Mouse (Mus musculus): ENCODE results near the gene Stk16. TPM values are rescaled to one million over a fixed set of nuclear protein-coding genes. Genes with fewer than 3 reads are reported as not detected.

Stk16 gene
- polyA plus RNA-seq, 1 experiment from 2014 or later = 122 TPM

DNA sequence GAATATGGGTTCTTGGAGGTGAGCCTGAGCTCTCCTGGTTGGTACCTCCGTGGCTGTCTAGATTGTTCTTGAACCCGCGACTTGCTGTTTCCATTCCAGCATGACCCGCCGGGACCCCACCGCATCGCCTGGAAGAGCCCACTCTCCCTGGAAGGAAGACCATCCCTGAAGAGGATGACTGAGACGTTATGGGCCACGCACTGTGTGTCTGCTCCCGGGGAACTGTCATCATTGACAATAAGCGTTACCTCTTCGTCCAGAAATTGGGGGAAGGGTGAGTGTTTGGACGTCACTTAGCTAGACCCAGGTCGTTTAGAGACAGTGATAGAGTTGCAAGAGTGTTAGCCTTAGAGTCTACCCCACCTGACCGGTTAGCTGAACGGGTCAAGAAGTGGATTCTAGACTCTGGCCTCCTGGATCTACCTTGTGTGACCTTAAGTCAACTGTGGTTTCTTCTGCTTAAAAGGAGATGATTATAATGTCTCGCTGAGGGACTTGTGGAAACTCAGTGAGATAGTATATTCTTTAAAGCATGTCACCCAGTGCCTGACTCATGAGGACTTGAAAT is 587 bp downstream of the Stk16 start:
- Histone ChIP-seq H3K4me2 (ENCODE audit: low read depth, low read length) (peak overlapping the region; percentile 73), H3K9me3 (ENCODE audit: control insufficient read depth, low read length) (no peaks in the 10 kb centered on the region), H3K27me3 (ENCODE audit: control insufficient read depth, insufficient read depth, low read depth, low read length) (no peaks in the 10 kb centered on the region), H3K4me1 (replicated peaks; ENCODE audit: control insufficient read depth, insufficient read depth, low read length) (peaks cover 26% of the 10 kb centered on the region), H3K9ac (ENCODE audit: low read length) (peak overlapping the region; percentile 94), H3K4me3 (ENCODE audit: low read length) (peak overlapping the region; percentile 80), H3K36me3 (ENCODE audit: control insufficient read depth, insufficient read depth, low read length) (peaks cover 13% of the 10 kb centered on the region), H3K27ac (ENCODE audit: low read length) (0 out of 2 replicates have a peak overlapping the region, but pooled peaks have one; percentile 25)
- peak; percentile 2; the same call in 1 of the 2 replicates for ATAC-seq (ENCODE audit: low read depth)
- 9% methylated on average over 17 of the region's 17 CpGs for WGBS

DNA sequence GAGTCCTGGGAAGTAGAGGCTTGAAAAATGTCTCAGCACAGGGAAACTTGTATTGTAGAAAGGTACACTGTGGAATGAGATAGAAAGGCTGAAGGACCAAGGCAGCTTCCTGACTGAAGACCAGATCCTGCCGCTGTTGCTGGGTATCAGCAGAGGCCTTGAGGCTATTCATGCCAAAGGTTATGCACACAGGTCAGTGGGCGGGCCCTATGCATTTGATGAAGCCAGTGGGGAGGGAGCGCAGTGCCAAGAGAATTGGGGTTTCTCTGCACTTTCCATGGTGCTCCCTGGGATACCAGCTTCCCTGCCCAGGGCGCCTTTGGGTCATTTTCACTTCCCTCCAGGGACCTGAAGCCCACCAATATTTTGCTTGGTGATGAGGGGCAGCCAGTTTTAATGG is 1.9 kb downstream of the Stk16 start:
- no peak overlapping the region for H3K4me3 ChIP-seq (ENCODE audit: low read length)
- H3K27ac ChIP-seq (ENCODE audit: low read length) = no peak overlapping the region
- no peak overlapping the region for H3K4me2 ChIP-seq (ENCODE audit: low read depth, low read length)
- no peaks in the 10 kb centered on the region for H3K9me3 ChIP-seq (ENCODE audit: control insufficient read depth, low read length)
- H3K27me3 ChIP-seq (ENCODE audit: control insufficient read depth, insufficient read depth, low read depth, low read length) = peaks cover 3% of the 10 kb centered on the region; the same call in 1 of the 2 replicates
- H3K4me1 ChIP-seq (replicated peaks; ENCODE audit: control insufficient read depth, insufficient read depth, low read length) = peaks cover 26% of the 10 kb centered on the region
- H3K36me3 ChIP-seq (ENCODE audit: control insufficient read depth, insufficient read depth, low read length) = peaks cover 13% of the 10 kb centered on the region
- WGBS = 70% methylated on average over 4 of the region's 4 CpGs
- no peak for ATAC-seq (ENCODE audit: low read depth)
- no peak overlapping the region for H3K9ac ChIP-seq (ENCODE audit: low read length)

DNA sequence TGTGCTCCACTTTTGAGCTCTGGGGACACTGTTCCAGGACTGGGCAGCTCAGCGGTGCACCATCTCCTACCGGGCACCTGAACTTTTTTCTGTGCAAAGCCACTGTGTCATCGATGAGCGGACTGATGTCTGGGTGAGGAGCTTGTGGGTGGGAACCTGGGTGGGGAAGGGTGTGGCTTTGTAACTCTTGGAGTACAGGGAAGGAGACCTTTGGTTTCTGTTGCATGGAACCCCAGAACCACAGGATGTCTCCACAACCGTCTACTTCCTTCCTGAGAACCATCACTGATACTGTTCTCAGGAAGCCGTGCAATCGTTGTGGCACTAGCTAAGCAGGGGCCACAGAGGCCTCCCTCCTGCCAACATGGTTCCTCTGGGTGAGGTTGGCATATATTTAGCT is 2.5 kb downstream of the Stk16 start:
- 79% methylated on average over 7 of the region's 7 CpGs for WGBS
- Histone ChIP-seq H3K4me1 (replicated peaks; ENCODE audit: control insufficient read depth, insufficient read depth, low read length) (peaks cover 26% of the 10 kb centered on the region), H3K9me3 (ENCODE audit: control insufficient read depth, low read length) (no peaks in the 10 kb centered on the region), H3K9ac (ENCODE audit: low read length) (no peak overlapping the region), H3K4me3 (ENCODE audit: low read length) (no peak overlapping the region), H3K4me2 (ENCODE audit: low read depth, low read length) (no peak overlapping the region), H3K27ac (ENCODE audit: low read length) (no peak overlapping the region), H3K36me3 (ENCODE audit: control insufficient read depth, insufficient read depth, low read length) (peaks cover 13% of the 10 kb centered on the region), H3K27me3 (ENCODE audit: control insufficient read depth, insufficient read depth, low read depth, low read length) (peaks cover 6% of the 10 kb centered on the region)
- ATAC-seq (ENCODE audit: low read depth) = no peak

DNA sequence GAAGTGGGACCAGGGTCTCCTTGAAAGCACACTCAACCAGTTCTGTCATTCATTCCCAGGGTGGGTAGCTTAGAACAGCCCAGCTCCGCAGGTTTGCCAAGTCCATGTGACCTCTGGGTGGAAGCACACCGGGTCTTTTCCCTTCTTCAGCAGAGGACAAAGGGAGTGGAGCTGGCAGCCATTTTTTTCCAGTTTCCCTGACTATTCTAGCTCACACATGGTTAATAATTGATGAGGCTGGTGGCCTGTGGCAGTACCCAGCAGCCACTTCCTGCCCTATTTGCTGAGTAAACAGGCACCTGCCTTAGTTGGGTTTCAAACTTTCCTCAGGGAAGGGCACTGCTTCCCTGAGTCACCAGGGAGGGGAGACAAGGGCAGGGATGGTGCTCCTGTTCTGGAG is 3.8 kb downstream of the Stk16 start:
- Histone ChIP-seq H3K27ac (ENCODE audit: low read length) (peak overlapping the region; percentile 70), H3K9ac (ENCODE audit: low read length) (no peak overlapping the region), H3K27me3 (ENCODE audit: control insufficient read depth, insufficient read depth, low read depth, low read length) (peaks cover 17% of the 10 kb centered on the region), H3K4me2 (ENCODE audit: low read depth, low read length) (no peak overlapping the region), H3K9me3 (ENCODE audit: control insufficient read depth, low read length) (no peaks in the 10 kb centered on the region), H3K4me1 (replicated peaks; ENCODE audit: control insufficient read depth, insufficient read depth, low read length) (peaks cover 25% of the 10 kb centered on the region), H3K36me3 (ENCODE audit: control insufficient read depth, insufficient read depth, low read length) (peaks cover 13% of the 10 kb centered on the region), H3K4me3 (ENCODE audit: low read length) (no peak overlapping the region)
- no peak for ATAC-seq (ENCODE audit: low read depth)
- 57% methylated on average over 2 of the region's 2 CpGs for WGBS

DNA sequence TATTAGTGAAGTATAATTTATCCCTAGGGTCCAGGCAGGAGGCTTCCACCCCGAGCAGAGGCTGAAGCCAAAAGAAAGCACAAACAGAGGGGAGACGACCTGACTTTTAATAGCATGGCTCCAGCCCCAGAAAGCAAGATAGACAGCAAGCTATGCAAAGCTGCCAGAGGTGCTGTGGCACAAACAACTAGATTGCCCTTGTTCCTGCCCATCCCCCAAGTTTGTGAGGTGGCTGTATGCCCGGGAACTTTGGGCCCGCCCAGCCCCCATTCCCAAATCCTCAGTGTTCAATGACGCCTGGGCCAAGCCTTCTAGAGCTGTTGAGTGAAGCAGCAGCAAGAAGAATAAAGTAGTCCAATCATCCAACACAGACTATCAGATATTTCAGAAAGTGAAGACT is 4.2 kb downstream of the Stk16 start:
- no peak overlapping the region for H3K4me3 ChIP-seq (ENCODE audit: low read length)
- no peak overlapping the region for H3K4me2 ChIP-seq (ENCODE audit: low read depth, low read length)
- WGBS = 51% methylated on average over 5 of the region's 5 CpGs
- no peaks in the 10 kb centered on the region for H3K9me3 ChIP-seq (ENCODE audit: control insufficient read depth, low read length)
- no peak overlapping the region for H3K9ac ChIP-seq (ENCODE audit: low read length)
- H3K4me1 ChIP-seq (replicated peaks; ENCODE audit: control insufficient read depth, insufficient read depth, low read length) = peaks cover 25% of the 10 kb centered on the region
- ATAC-seq (ENCODE audit: low read depth) = no peak
- H3K36me3 ChIP-seq (ENCODE audit: control insufficient read depth, insufficient read depth, low read length) = peaks cover 13% of the 10 kb centered on the region
- H3K27me3 ChIP-seq (ENCODE audit: control insufficient read depth, insufficient read depth, low read depth, low read length) = peaks cover 22% of the 10 kb centered on the region
- H3K27ac ChIP-seq (ENCODE audit: low read length) = peak overlapping the region; percentile 70; the same call in 1 of the 2 replicates

DNA sequence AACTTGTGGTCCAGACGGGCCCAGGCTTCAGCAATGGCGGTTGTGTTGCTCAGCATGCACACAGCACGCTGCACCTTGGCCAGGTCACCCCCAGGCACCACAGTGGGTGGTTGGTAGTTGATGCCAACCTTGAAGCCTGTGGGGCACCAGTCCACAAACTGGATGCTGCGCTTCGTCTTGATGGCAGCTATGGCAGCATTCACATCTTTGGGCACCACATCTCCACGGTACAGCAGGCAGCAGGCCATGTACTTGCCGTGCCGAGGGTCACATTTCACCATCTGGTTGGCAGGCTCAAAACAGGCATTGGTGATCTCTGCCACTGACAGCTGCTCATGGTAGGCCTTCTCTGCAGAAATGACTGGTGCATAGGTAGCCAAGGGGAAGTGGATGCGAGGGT is 5.1 kb downstream of the Stk16 start:
- no peak overlapping the region for H3K9ac ChIP-seq (ENCODE audit: low read length)
- H3K36me3 ChIP-seq (ENCODE audit: control insufficient read depth, insufficient read depth, low read length) = peaks cover 13% of the 10 kb centered on the region
- peaks cover 21% of the 10 kb centered on the region for H3K4me1 ChIP-seq (replicated peaks; ENCODE audit: control insufficient read depth, insufficient read depth, low read length)
- no peak overlapping the region for H3K4me3 ChIP-seq (ENCODE audit: low read length)
- 91% methylated on average over 9 of the region's 9 CpGs for WGBS
- H3K27me3 ChIP-seq (ENCODE audit: control insufficient read depth, insufficient read depth, low read depth, low read length) = peaks cover 29% of the 10 kb centered on the region
- H3K4me2 ChIP-seq (ENCODE audit: low read depth, low read length) = no peak overlapping the region
- no peaks in the 10 kb centered on the region for H3K9me3 ChIP-seq (ENCODE audit: control insufficient read depth, low read length)
- ATAC-seq (ENCODE audit: low read depth) = no peak
- H3K27ac ChIP-seq (ENCODE audit: low read length) = no peak overlapping the region

DNA sequence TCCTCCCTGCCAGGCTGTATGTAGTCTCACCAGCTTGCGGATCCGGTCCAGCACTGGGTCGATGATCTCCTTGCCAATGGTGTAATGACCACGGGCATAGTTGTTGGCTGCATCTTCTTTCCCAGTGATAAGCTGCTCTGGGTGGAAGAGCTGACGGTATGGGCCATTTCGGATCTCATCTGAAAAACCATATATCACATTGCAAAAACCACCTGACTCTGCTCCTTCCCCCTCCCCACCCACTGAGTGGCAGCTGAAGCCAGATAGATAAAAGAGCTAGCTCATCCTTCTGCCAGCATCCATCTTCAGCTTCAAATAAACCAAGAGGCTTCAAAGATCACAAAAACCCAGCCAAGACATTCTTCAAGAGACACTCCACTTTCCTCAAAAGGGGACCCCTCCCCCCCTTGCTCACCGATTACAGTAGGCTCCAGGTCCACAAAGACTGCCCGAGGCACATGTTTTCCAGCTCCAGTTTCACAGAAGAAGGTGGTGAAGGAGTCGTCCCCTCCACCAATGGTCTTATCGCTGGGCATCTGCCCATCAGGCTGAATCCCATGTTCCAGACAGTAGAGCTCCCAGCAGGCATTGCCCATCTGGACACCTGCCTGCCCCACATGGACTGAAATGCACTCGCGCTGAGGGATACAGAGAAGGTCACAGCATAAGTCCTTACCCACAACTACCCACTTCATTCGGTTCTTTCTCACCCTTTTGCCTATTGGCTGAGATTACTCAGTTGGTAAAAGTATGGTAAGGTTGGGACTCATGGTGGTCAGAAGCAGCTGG is 6.4 kb downstream of the Stk16 start:
- peaks cover 29% of the 10 kb centered on the region for H3K27me3 ChIP-seq (ENCODE audit: control insufficient read depth, insufficient read depth, low read depth, low read length)
- H3K4me3 ChIP-seq (ENCODE audit: low read length) = no peak overlapping the region
- peaks cover 13% of the 10 kb centered on the region for H3K36me3 ChIP-seq (ENCODE audit: control insufficient read depth, insufficient read depth, low read length)
- no peak for ATAC-seq (ENCODE audit: low read depth)
- no peak overlapping the region for H3K27ac ChIP-seq (ENCODE audit: low read length)
- H3K4me2 ChIP-seq (ENCODE audit: low read depth, low read length) = no peak overlapping the region
- WGBS = 69% methylated on average over 13 of the region's 13 CpGs
- H3K9me3 ChIP-seq (ENCODE audit: control insufficient read depth, low read length) = no peaks in the 10 kb centered on the region
- peaks cover 13% of the 10 kb centered on the region for H3K4me1 ChIP-seq (replicated peaks; ENCODE audit: control insufficient read depth, insufficient read depth, low read length)
- no peak overlapping the region for H3K9ac ChIP-seq (ENCODE audit: low read length)

DNA sequence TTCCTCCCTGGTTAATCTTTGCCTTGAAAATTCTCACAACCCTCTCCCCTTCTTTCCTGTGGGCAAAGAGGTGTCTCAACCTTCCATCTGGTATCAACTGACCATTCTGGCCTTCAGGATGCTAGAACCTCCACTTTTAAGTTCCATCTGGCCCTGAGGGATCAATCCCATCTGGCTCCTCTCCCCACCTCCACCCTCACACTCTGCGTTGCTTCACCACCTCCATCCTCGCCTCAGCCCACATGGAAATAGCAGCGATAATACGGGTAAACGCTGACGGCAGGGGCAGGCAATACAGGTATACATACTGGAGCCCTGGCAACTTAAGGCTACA is 7.2 kb downstream of the Stk16 start:
- WGBS = 3% methylated on average over 6 of the region's 6 CpGs
- H3K4me1 ChIP-seq (replicated peaks; ENCODE audit: control insufficient read depth, insufficient read depth, low read length) = peaks cover 12% of the 10 kb centered on the region
- no peak overlapping the region; the same call in 1 of the 2 replicates for H3K27ac ChIP-seq (ENCODE audit: low read length)
- no peaks in the 10 kb centered on the region for H3K9me3 ChIP-seq (ENCODE audit: control insufficient read depth, low read length)
- no peak for ATAC-seq (ENCODE audit: low read depth)
- peak overlapping the region; percentile 97 for H3K4me2 ChIP-seq (ENCODE audit: low read depth, low read length)
- H3K4me3 ChIP-seq (ENCODE audit: low read length) = peak overlapping the region; percentile 54
- H3K36me3 ChIP-seq (ENCODE audit: control insufficient read depth, insufficient read depth, low read length) = peaks cover 10% of the 10 kb centered on the region
- H3K9ac ChIP-seq (ENCODE audit: low read length) = peak overlapping the region; percentile 63; the same call in 1 of the 2 replicates
- peaks cover 29% of the 10 kb centered on the region for H3K27me3 ChIP-seq (ENCODE audit: control insufficient read depth, insufficient read depth, low read depth, low read length)

DNA sequence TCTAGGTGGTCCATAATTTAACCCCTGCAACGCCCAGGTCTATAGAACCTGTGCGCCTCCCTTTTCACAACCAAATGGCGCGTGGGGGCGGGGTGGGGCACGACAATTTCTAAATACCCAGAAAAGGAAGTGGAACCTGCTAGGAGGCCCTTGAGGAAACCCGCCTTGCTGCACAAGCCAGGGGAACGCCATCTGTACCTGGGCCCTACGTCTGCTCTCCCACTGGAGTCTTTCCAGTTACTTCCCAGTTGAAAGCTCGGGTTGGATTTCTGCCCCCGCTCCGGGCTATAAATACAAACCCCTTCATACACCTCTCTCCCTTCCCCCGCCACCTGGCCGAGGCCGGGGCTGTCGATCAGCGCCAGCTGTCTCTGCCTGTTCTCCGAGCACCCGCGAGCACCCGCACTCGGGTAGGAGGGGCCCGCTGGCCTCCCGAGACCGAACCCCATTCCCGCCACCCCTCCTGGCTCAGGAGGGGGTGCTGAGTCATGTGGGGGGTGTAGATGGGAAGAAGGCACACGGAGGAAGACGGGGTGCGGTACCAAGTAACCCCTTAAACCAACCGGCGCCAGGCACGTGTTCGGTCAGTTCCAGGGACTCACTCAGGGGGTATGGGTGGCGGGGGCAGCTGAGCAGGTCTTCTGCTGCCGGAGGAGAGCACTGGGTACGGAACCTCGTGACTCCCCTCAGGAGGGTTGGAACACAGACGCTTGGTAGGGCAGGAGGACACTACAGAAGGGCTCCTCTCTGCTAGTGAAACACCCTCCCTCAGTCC is 7.8 kb downstream of the Stk16 start:
- H3K4me3 ChIP-seq (ENCODE audit: low read length) = peak overlapping the region; percentile 54
- H3K9me3 ChIP-seq (ENCODE audit: control insufficient read depth, low read length) = no peaks in the 10 kb centered on the region
- peaks cover 7% of the 10 kb centered on the region for H3K36me3 ChIP-seq (ENCODE audit: control insufficient read depth, insufficient read depth, low read length)
- peak overlapping the region; percentile 52 for H3K27ac ChIP-seq (ENCODE audit: low read length)
- peaks cover 29% of the 10 kb centered on the region for H3K27me3 ChIP-seq (ENCODE audit: control insufficient read depth, insufficient read depth, low read depth, low read length)
- H3K4me2 ChIP-seq (ENCODE audit: low read depth, low read length) = peak overlapping the region; percentile 97
- ATAC-seq (ENCODE audit: low read depth) = peak; percentile 63
- peaks cover 12% of the 10 kb centered on the region for H3K4me1 ChIP-seq (replicated peaks; ENCODE audit: control insufficient read depth, insufficient read depth, low read length)
- peak overlapping the region; percentile 63 for H3K9ac ChIP-seq (ENCODE audit: low read length)
- WGBS = under 1% methylated on average over 38 of the region's 38 CpGs
